Mouse (Mus musculus) bone marrow, adult 2 months (tissue): ENCODE results near the gene Spp1. TPM values are rescaled to one million over a fixed set of nuclear protein-coding genes. Genes with fewer than 3 reads are reported as not detected.

Source experiments
- H3K27ac ChIP-seq: fragments of 200-500 bp; 2 replicates; pipeline ENCODE4 v1.5.1; 2012; ENCODE audit warnings: low read depth, mild to moderate bottlenecking, control low read depth, inconsistent platforms, low read length; ENCODE audit not compliant: control insufficient read depth, poor library complexity, insufficient read depth
- H3K4me1 ChIP-seq: fragments of 200-500 bp; 2 replicates; pipeline ENCODE4 v1.6.1; 2011; ENCODE audit warnings: low read length; ENCODE audit not compliant: control insufficient read depth, insufficient read depth
- H3K4me3 ChIP-seq: fragments of 200-500 bp; replicated peaks from 2 replicates; pipeline ENCODE3; 2011; ENCODE audit warnings: mild to moderate bottlenecking, low read depth, low read length, control low read depth; ENCODE audit not compliant: control insufficient read depth
- CTCF ChIP-seq: fragments of 200-500 bp; IDR thresholded peaks from 2 replicates; pipeline ENCODE4 v1.5.1; 2011; ENCODE audit warnings: low read length, control low read depth; ENCODE audit not compliant: control insufficient read depth, insufficient read depth
- POLR2A ChIP-seq: fragments of 200-500 bp; IDR thresholded peaks from 2 replicates; pipeline ENCODE4 v1.6.1; 2011; ENCODE audit warnings: low read depth, mild to moderate bottlenecking, control low read depth, low read length, borderline replicate concordance; ENCODE audit not compliant: control insufficient read depth
- WGBS: fragments of 180-500 bp; shearing (Covaris S2); methylation state at CpG from one replicate; pipeline ENCODE4 v1.1.7; 2018; 5-methylcytosine and 5-hydroxymethylcytosine counted together
- polyA plus RNA-seq: library from polyadenylated mRNA; stranded (reverse); fragments of >200 nt; gene quantifications from 2 replicates; pipeline ENCODE4 v1.2.4, GENCODE M21; 2011; ENCODE audit warnings: low replicate concordance; ENCODE audit not compliant: missing spikeins, insufficient read depth, insufficient read length

Spp1 gene
- polyA plus RNA-seq, 1 experiment, result 344 TPM

DNA sequence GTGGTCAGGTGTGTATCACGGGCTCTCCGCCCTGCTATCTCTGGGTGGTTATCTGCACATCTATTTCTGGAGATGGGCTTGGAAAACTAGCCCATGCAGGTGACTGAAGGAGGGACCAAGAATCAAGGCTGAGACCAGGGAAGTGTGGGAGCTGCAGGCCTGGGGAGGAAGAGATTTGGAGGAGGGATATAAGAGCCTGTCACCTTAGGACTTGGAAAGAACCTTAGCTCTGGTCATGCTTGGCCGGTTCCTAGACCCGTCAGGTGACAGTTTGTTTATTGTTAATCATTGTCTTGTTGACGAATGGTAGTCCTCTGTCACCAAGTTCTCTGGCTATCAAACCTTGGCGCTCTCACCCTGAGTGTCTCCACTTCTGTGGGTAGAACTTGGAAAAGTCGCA is 45.4 kb downstream of the Spp1 start:
- TF ChIP-seq CTCF (no peak), POLR2A (no peak)
- no peak overlapping the region for H3K27ac ChIP-seq
- WGBS, result 86% methylated on average over 7 of the region's 7 CpGs
- H3K4me3 ChIP-seq, result no peak overlapping the region
- no peaks in the 10 kb centered on the region for H3K4me1 ChIP-seq

DNA sequence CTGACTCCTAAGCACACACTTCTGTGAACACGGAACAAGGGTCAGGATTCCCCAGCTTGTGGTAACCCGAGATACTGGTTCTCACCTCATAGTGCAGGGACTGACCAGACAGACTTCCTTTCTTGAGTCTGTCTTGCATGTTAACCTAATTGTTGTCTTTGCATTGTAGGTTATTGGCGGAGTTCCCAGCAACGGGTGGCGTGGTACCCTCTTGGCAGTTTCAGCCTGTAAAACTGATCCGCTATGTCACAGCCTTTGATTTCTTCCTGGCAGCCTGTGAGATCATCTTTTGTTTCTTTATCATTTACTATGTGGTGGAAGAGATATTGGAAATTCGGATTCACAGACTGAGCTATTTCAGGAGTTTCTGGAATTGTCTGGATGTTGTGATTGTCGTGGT is 47.9 kb downstream of the Spp1 start:
- no peak overlapping the region for H3K27ac ChIP-seq
- WGBS, result 78% methylated on average over 8 of the region's 8 CpGs
- H3K4me1 ChIP-seq, result no peaks in the 10 kb centered on the region
- no peak overlapping the region for H3K4me3 ChIP-seq
- TF ChIP-seq POLR2A (no peak), CTCF (no peak)

Other genes with a start within 250 kb of the Spp1 start
- gene Dmp1, start 232.5 kb upstream of the Spp1 start, polyA plus RNA-seq, result 1.3 TPM in 1 of 2 replicates, not detected in the other
- 63.2 and 88.6 TPM in 2 replicates for gene Ibsp, start 135.9 kb upstream of the Spp1 start, polyA plus RNA-seq
- not detected in 2 replicates for gene Mepe, start 109.8 kb upstream of the Spp1 start, polyA plus RNA-seq
- 1.5 and 3.3 TPM in 2 replicates for gene Pkd2, start 24.3 kb downstream of the Spp1 start, polyA plus RNA-seq
- 3.3 and 7.6 TPM in 2 replicates for gene BC005561, start 73.2 kb downstream of the Spp1 start, polyA plus RNA-seq